Comparison of ENCODE assay signal across 14 mouse cellular contexts in the genomic region with DNA sequence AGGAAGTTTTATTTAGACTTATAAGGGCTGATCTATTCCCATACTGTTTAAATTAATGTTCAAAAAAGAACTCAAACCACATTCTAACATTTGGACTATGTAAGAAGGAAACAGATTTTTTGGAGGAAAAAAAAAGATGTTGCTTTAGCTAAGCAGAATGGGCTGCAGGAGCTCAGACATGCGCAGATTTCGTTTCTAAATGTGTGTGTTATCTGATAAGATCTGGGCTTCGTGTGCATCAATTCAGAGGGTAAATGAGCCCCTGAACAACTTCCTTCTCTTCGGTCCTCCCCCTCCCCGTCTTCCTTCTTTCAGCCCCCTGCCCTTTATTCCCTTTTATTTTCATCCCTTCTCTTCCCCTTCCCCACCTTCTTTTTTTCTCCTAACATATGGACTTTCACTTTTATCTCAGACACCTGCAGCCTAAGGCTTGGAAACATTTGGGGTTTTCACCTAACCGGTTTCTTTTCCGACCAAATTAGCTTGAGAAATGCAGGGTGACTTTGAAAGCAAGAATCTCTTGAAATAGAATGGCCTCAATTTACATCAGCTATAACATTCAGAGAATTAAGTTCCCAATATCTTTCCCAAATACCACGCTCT.
DNase-seq lines count a peak whose midpoint lies in the region; ATAC-seq lines count a peak whose summit lies in the region.
"Had no signal": no experiment of that assay in that cellular context is flagged by ENCODE, and none has a peak within 500 bp of the region (broad histone marks: within the 10 kb centered on the region; RNA-seq: fewer than 3 reads in every experiment).

No protein-coding gene starts in this region.

- H3K4me2 ChIP-seq in embryonic facial prominence, embryonic 15.5 days (replicated peaks): 0 out of 2 replicates have a peak overlapping the region, but pooled peaks have one; percentile 15
- H3K4me2 ChIP-seq: limb, embryonic 12.5 days; neural tube, embryonic 15.5 days had no signal

- no peaks in the 10 kb centered on the region for H3K27me3 ChIP-seq in embryonic facial prominence, embryonic 15.5 days
- H3K27me3 ChIP-seq: CH12.LX; limb, embryonic 12.5 days; neural tube, embryonic 15.5 days had no signal

- no peaks in the 10 kb centered on the region for H3K36me3 ChIP-seq in embryonic facial prominence, embryonic 15.5 days
- H3K36me3 ChIP-seq: limb, embryonic 12.5 days; neural tube, embryonic 15.5 days had no signal

- H3K4me3 ChIP-seq in embryonic facial prominence, embryonic 15.5 days (replicated peaks): no peak overlapping the region
- H3K4me3 ChIP-seq: gastrocnemius, adult 2 months; limb, embryonic 12.5 days; neural tube, embryonic 15.5 days had no signal

- ATAC-seq in CD4-positive, CD25-positive, alpha-beta regulatory T cell, adult 4 months: peak; percentile 72
- no peak for ATAC-seq in embryonic facial prominence, embryonic 15.5 days (ENCODE audit: insufficient number of reproducible peaks, low FRiP score, low TSS enrichment, low read depth)
- ATAC-seq: liver, postnatal 0 days had no signal

- no peak overlapping the region for H3K27ac ChIP-seq in embryonic facial prominence, embryonic 15.5 days (replicated peaks)
- H3K27ac ChIP-seq: gastrocnemius, adult 2 months; limb, embryonic 12.5 days; neural tube, embryonic 15.5 days had no signal

- H3K4me1 ChIP-seq in embryonic facial prominence, embryonic 15.5 days: no peaks in the 10 kb centered on the region
- H3K4me1 ChIP-seq: limb, embryonic 12.5 days; neural tube, embryonic 15.5 days had no signal

- H3K9me3 ChIP-seq in embryonic facial prominence, embryonic 15.5 days (replicated peaks): no peaks in the 10 kb centered on the region
- H3K9me3 ChIP-seq: limb, embryonic 12.5 days; neural tube, embryonic 15.5 days had no signal

- no peak overlapping the region for H3K9ac ChIP-seq in embryonic facial prominence, embryonic 15.5 days
- H3K9ac ChIP-seq: limb, embryonic 12.5 days; liver, postnatal 0 days; neural tube, embryonic 15.5 days had no signal

- DNase-seq in layer of hippocampus, adult 9-11 months: peak; percentile 23
- no peak for DNase-seq in layer of hippocampus, adult 9-10 months (ENCODE audit: low spot score)
- peak; percentile 64 to 70 for DNase-seq in thymus, postnatal 10 days (ENCODE audit: low spot score in 2 of 2)
- no peak for DNase-seq in spleen, adult 18-20 months
- DNase-seq in ovary, postnatal 36 days (ENCODE audit: low spot score): no peak
- DNase-seq: cerebellum, adult 11-12 months; gastrocnemius, adult 2 months; heart, postnatal 14 days; liver, postnatal 0 days had no signal

- 26% methylated on average over 8 of the region's 8 CpGs for WGBS in embryonic facial prominence, embryonic 15.5 days

Comparison
In these comparisons a context has a peak if more than half of its experiments do, and no peak if none do; other contexts are left out.
1. DNase-seq: peak in layer of hippocampus, adult 9-11 months (single experiment) and thymus, postnatal 10 days (2 of 2); none in layer of hippocampus, adult 9-10 months (single experiment), spleen, adult 18-20 months (0 of 2) and ovary, postnatal 36 days (single experiment).